Mouse (Mus musculus) cerebellum, adult (tissue): ENCODE data around the gene Icos.

Experiments
- ATAC-seq: cut with Nextera tagmentation; 2 replicates; pipeline ENCODE4 v1.9.2; 2017; ENCODE audit warnings: mild to moderate bottlenecking, moderate library complexity, mixed read lengths; ENCODE audit not compliant: insufficient number of reproducible peaks, low FRiP score, low TSS enrichment

Gene Icos

GRCm38 (mm10) chr1:61029919-61030318 lies 52.2 kb downstream of the Icos start:
- no peak for ATAC-seq

DNA sequence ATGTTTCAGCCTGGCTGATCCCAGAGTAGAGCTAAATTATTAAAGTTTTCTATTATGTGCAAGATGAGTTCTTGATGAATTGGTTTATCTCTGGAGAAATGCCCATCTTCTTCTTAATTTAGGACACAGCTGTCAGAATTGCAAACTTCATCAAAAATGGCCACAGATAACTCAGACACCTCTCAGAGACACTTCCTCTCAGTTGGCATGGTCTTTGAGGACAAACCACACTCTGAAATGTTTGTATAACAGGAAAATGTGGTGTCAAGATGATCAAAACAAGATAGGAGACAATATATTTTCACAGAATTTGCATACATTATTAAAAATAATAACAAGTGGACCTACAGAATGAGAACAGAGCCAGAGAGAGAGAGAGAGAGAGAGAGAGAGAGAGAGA lies 52.8 kb downstream of the Icos start:
- no peak for ATAC-seq

- no peak for ATAC-seq
These were observed 57.5 kb downstream of the Icos start for GRCm38 (mm10) chr1:61035270-61035669.

GRCm38 (mm10) chr1:61038223-61038622 lies 60.5 kb downstream of the Icos start:
- no peak for ATAC-seq

- ATAC-seq: no peak
These were observed 61.6 kb downstream of the Icos start for GRCm38 (mm10) chr1:61039310-61039709.

- ATAC-seq: no peak
These were observed 62.7 kb downstream of the Icos start for GRCm38 (mm10) chr1:61040401-61040800.

DNA sequence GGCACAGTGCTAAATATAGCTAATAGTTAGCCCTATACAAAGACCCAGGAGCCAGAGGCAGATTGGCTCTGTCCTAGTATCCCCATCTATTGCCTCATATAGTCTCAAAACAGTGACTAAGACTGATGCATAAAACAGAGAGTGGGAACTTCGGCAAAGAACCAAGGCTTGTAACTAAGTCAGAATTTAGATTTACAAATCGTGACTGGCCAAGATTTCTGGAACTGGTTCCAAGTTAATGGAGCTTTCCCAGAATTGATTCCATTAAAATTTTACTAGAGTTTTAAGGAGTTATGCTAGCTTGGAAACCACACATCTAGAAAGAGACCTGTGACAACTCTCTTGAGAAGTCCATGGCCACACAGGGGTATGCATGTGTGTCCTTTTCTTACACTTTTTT lies 65.1 kb downstream of the Icos start:
- ATAC-seq: no peak

- no peak for ATAC-seq
These were observed 68.5 kb downstream of the Icos start for GRCm38 (mm10) chr1:61046055-61046705.

- no peak for ATAC-seq
These were observed 69.6 kb downstream of the Icos start for GRCm38 (mm10) chr1:61047336-61047735.
